Mouse (Mus musculus) intestine, embryonic 15.5 days (tissue): ENCODE measurements around the gene Rpn1. TPM values are rescaled to one million over a fixed set of nuclear protein-coding genes. Genes with fewer than 3 reads are reported as not detected.
A peak's percentile ranks its signal among the peaks of the same experiment; 100 is the strongest.

Source experiments
- ATAC-seq: fragments of 200-750 bp; cut with Nextera tagmentation; 2 replicates; pipeline ENCODE4 v1.8.0; 2017; ENCODE audit warnings: moderate TSS enrichment, moderate library complexity
- H3K27ac ChIP-seq: fragments of 300-500 bp; sonication (generic); 2 replicates; pipeline ENCODE4 v1.5.1; 2015; ENCODE audit warnings: mild to moderate bottlenecking, inconsistent platforms
- H3K27me3 ChIP-seq: fragments of 300-500 bp; sonication (generic); replicated peaks from 2 replicates; pipeline ENCODE4 v1.6.1; 2015; ENCODE audit warnings: inconsistent platforms
- H3K36me3 ChIP-seq: fragments of 300-500 bp; sonication (generic); 2 replicates; pipeline ENCODE4 v1.6.1; 2015; ENCODE audit warnings: inconsistent platforms
- H3K4me1 ChIP-seq: fragments of 300-500 bp; sonication (generic); replicated peaks from 2 replicates; pipeline ENCODE4 v1.6.1; 2015; ENCODE audit warnings: inconsistent platforms
- H3K4me2 ChIP-seq: fragments of 300-500 bp; sonication (generic); replicated peaks from 2 replicates; pipeline ENCODE4 v1.6.1; 2015; ENCODE audit warnings: mild to moderate bottlenecking, inconsistent platforms
- H3K4me3 ChIP-seq: fragments of 300-500 bp; sonication (generic); replicated peaks from 2 replicates; pipeline ENCODE4 v1.5.1; 2015; ENCODE audit warnings: inconsistent platforms
- H3K9ac ChIP-seq: fragments of 300-500 bp; sonication (generic); 2 replicates; pipeline ENCODE4 v1.6.1; 2015; ENCODE audit warnings: inconsistent platforms
- H3K9me3 ChIP-seq: fragments of 300-500 bp; sonication (generic); 2 replicates; pipeline ENCODE4 v1.6.1; 2016; ENCODE audit warnings: inconsistent platforms
- WGBS: fragments of 180-500 bp; shearing (Covaris S2); methylation state at CpG from one replicate; pipeline ENCODE4 v1.1.7; 2015; 5-methylcytosine and 5-hydroxymethylcytosine counted together
- polyA plus RNA-seq: library from polyadenylated mRNA; unstranded; fragments of >200 nt; fragmentation: Nextera tagmentation; extraction: Ambion mirVana; gene quantifications from 2 replicates; pipeline ENCODE4 v1.2.1, GENCODE M21; 2015

Gene Rpn1
- polyA plus RNA-seq, 1 experiment from 2014 or later: 425 TPM

DNA sequence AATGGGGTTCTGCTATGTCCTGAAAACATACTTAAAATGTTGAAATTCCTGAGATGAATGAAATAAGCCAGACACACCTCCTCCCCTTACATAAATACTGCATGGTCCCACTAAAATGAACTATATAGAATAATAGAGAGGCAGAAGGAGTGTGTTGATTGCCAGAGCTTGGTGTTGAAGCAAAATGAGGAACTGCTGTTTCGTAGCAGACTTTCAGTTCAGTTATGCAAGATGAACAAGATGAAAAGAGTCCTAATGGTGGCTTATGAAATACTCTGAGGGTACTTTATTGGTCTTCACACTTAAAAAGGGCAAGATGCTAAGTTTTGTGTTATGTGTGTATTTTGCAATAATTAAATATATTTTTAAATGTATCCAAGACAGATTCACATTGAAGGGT lies 15.5 kb upstream of the Rpn1 start:
- H3K4me3 ChIP-seq: no peak overlapping the region
- H3K9me3 ChIP-seq: no peaks in the 10 kb centered on the region
- no peak overlapping the region for H3K27ac ChIP-seq
- H3K4me2 ChIP-seq: no peak overlapping the region
- H3K9ac ChIP-seq: no peak overlapping the region
- 71% methylated on average over 1 of the region's 1 CpGs for WGBS
- no peaks in the 10 kb centered on the region for H3K27me3 ChIP-seq
- no peaks in the 10 kb centered on the region for H3K36me3 ChIP-seq
- ATAC-seq: no peak
- H3K4me1 ChIP-seq: no peaks in the 10 kb centered on the region

DNA sequence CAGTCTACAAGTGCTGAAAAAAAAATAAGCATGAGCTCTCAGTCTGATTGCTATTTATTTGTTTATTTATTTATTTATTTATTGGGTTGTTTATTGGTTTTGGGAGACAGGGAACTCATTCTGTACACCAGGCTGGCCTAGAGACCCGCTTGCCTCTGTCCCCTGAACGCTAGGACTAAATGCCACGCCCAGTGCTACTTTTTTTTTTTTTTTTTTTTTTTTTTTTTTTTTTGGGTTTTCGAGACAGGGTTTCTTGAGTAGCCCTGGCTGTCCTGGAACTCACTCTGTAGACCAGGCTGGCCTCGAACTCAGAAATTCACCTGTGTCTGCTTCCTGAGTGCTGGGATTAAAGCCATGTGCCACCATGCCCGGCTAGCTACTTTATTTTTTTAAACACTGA lies 13.8 kb upstream of the Rpn1 start:
- no peaks in the 10 kb centered on the region for H3K27me3 ChIP-seq
- H3K4me3 ChIP-seq: no peak overlapping the region
- H3K36me3 ChIP-seq: no peaks in the 10 kb centered on the region
- no peaks in the 10 kb centered on the region for H3K4me1 ChIP-seq
- H3K4me2 ChIP-seq: no peak overlapping the region
- 73% methylated on average over 6 of the region's 6 CpGs for WGBS
- no peak for ATAC-seq
- no peaks in the 10 kb centered on the region for H3K9me3 ChIP-seq
- no peak overlapping the region for H3K27ac ChIP-seq
- H3K9ac ChIP-seq: no peak overlapping the region

DNA sequence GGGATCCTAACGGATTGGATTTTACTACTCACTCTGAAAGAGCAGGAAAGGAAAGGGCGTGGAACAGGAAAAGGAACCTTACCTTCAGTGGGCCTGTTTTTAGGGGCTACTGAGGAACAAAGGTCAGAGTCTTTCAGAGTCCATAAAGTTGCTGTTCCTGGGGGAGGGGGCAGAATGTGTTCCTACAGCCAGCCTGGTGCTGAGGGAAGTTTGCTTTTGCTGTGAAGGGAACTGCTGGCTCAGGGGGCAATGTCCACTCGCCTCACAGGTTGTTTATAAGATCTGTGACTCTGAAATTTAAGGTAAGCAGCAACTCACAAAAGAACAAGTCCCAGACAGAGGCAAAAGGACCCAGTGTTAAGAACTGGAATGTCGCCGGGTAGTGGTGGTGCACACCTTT lies 13.1 kb upstream of the Rpn1 start:
- Histone ChIP-seq H3K4me2 (no peak overlapping the region), H3K27ac (peak overlapping the region; percentile 34), H3K9me3 (no peaks in the 10 kb centered on the region), H3K9ac (no peak overlapping the region), H3K4me3 (no peak overlapping the region), H3K36me3 (no peaks in the 10 kb centered on the region), H3K4me1 (no peaks in the 10 kb centered on the region), H3K27me3 (no peaks in the 10 kb centered on the region)
- ATAC-seq: peak; percentile 71
- 51% methylated on average over 5 of the region's 5 CpGs for WGBS

GRCm38 (mm10) chr6:88074752-88075554 lies 9.3 kb upstream of the Rpn1 start:
- peak; percentile 97 for ATAC-seq
- 3% methylated on average over 32 of the region's 32 CpGs for WGBS
- Histone ChIP-seq H3K4me2 (peak overlapping the region; percentile 76), H3K27ac (peak overlapping the region; percentile 78), H3K36me3 (no peaks in the 10 kb centered on the region), H3K9me3 (no peaks in the 10 kb centered on the region), H3K9ac (peak overlapping the region; percentile 39), H3K4me1 (0 out of 2 replicates have a peak, but pooled peaks cover 4% of the 10 kb centered on the region), H3K27me3 (no peaks in the 10 kb centered on the region), H3K4me3 (peak overlapping the region; percentile 38)

- WGBS: 56% methylated on average over 1 of the region's 1 CpGs
- Histone ChIP-seq H3K9me3 (no peaks in the 10 kb centered on the region), H3K36me3 (no peaks in the 10 kb centered on the region), H3K9ac (no peak overlapping the region), H3K27ac (no peak overlapping the region), H3K4me1 (0 out of 2 replicates have a peak, but pooled peaks cover 4% of the 10 kb centered on the region), H3K27me3 (no peaks in the 10 kb centered on the region), H3K4me2 (no peak overlapping the region), H3K4me3 (no peak overlapping the region)
- no peak for ATAC-seq
Measured at GRCm38 (mm10) chr6:88075960-88076517, 8.2 kb upstream of the Rpn1 start.

GRCm38 (mm10) chr6:88083095-88083494 lies 1.2 kb upstream of the Rpn1 start:
- Histone ChIP-seq H3K27ac (no peak overlapping the region), H3K9me3 (no peaks in the 10 kb centered on the region), H3K4me3 (no peak overlapping the region), H3K27me3 (no peaks in the 10 kb centered on the region), H3K36me3 (no peaks in the 10 kb centered on the region), H3K4me2 (no peak overlapping the region), H3K4me1 (peaks cover 17% of the 10 kb centered on the region), H3K9ac (no peak overlapping the region)
- WGBS: 84% methylated on average over 7 of the region's 7 CpGs
- no peak for ATAC-seq

DNA sequence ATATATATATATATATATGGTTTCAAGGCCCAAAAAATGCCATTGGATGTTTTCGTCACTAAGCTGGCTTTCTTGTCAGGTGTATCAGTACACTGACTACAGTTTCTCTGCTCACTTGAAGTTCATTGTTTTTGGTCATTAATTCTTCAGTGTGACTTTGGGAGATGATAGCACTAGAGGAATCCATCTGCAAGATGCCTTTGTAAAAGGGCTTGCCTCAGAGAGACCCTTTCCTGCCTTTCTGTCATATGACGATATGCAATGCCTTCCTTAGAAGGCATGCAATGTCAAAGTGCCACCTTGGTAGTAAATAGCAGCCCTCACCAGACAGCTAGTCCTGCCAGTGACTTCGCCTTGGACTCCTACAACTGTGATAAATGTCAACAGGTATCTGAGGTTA lies 610 bp upstream of the Rpn1 start:
- Histone ChIP-seq H3K4me2 (peak overlapping the region; percentile 60), H3K27ac (0 out of 2 replicates have a peak overlapping the region, but pooled peaks have one; percentile 72), H3K9me3 (no peaks in the 10 kb centered on the region), H3K4me1 (peaks cover 17% of the 10 kb centered on the region), H3K9ac (no peak overlapping the region), H3K36me3 (peaks cover 3% of the 10 kb centered on the region; the same call in 1 of the 2 replicates), H3K27me3 (no peaks in the 10 kb centered on the region), H3K4me3 (no peak overlapping the region)
- 58% methylated on average over 3 of the region's 3 CpGs for WGBS
- ATAC-seq: no peak; the same call in 1 of the 2 replicates

GRCm38 (mm10) chr6:88088971-88089370 lies 4.7 kb downstream of the Rpn1 start:
- H3K4me3 ChIP-seq: no peak overlapping the region
- peaks cover 14% of the 10 kb centered on the region for H3K4me1 ChIP-seq
- no peak overlapping the region for H3K27ac ChIP-seq
- WGBS: 80% methylated on average over 1 of the region's 1 CpGs
- ATAC-seq: no peak
- H3K9me3 ChIP-seq: no peaks in the 10 kb centered on the region
- peaks cover 29% of the 10 kb centered on the region for H3K36me3 ChIP-seq
- no peak overlapping the region for H3K9ac ChIP-seq
- no peak overlapping the region for H3K4me2 ChIP-seq
- no peaks in the 10 kb centered on the region for H3K27me3 ChIP-seq

DNA sequence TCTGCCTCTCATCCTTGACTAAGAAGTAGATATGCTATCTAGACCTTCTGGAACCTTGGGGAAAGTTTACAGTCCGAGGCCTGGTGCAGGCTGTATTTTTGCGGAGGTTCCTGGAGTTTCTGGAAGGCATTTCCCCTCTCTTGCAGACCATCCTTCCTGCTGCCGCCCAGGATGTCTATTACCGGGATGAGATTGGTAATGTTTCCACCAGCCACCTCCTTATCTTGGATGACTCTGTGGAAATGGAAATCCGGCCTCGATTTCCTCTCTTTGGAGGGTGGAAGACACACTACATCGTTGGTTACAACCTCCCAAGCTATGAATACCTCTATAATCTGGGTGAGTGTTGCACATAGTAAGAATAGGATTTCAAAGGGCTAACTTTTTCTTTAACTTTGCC lies 11.1 kb downstream of the Rpn1 start:
- H3K27ac ChIP-seq: no peak overlapping the region
- H3K9ac ChIP-seq: no peak overlapping the region
- H3K36me3 ChIP-seq: peaks cover 50% of the 10 kb centered on the region
- no peak for ATAC-seq
- no peak overlapping the region for H3K4me3 ChIP-seq
- no peaks in the 10 kb centered on the region for H3K9me3 ChIP-seq
- no peak overlapping the region for H3K4me2 ChIP-seq
- H3K4me1 ChIP-seq: no peaks in the 10 kb centered on the region
- WGBS: 85% methylated on average over 7 of the region's 7 CpGs
- H3K27me3 ChIP-seq: no peaks in the 10 kb centered on the region

- WGBS: 94% methylated on average over 6 of the region's 6 CpGs
- peaks cover 53% of the 10 kb centered on the region for H3K36me3 ChIP-seq
- H3K9ac ChIP-seq: no peak overlapping the region
- ATAC-seq: no peak
- H3K27me3 ChIP-seq: no peaks in the 10 kb centered on the region
- no peak overlapping the region for H3K27ac ChIP-seq
- no peak overlapping the region for H3K4me3 ChIP-seq
- no peak overlapping the region for H3K4me2 ChIP-seq
- no peaks in the 10 kb centered on the region for H3K9me3 ChIP-seq
- H3K4me1 ChIP-seq: peaks cover 3% of the 10 kb centered on the region; the same call in 1 of the 2 replicates
Measured at GRCm38 (mm10) chr6:88102096-88102495, 17.8 kb downstream of the Rpn1 start.

GRCm38 (mm10) chr6:88105783-88106611 lies 21.7 kb downstream of the Rpn1 start:
- ATAC-seq: peak; percentile 91
- peaks cover 3% of the 10 kb centered on the region; the same call in 1 of the 2 replicates for H3K4me1 ChIP-seq
- 0 out of 2 replicates have a peak overlapping the region, but pooled peaks have one; percentile 28 for H3K9ac ChIP-seq
- peak overlapping the region; percentile 50 for H3K4me2 ChIP-seq
- no peaks in the 10 kb centered on the region for H3K9me3 ChIP-seq
- 0 out of 2 replicates have a peak overlapping the region, but pooled peaks have one; percentile 16 for H3K4me3 ChIP-seq
- no peaks in the 10 kb centered on the region for H3K27me3 ChIP-seq
- 10% methylated on average over 32 of the region's 32 CpGs for whole genome bisulfite sequencing
- 0 out of 2 replicates have a peak overlapping the region, but pooled peaks have one; percentile 49 for H3K27ac ChIP-seq
- H3K36me3 ChIP-seq: peaks cover 27% of the 10 kb centered on the region

GRCm38 (mm10) chr6:88106612-88107123 lies 22.4 kb downstream of the Rpn1 start:
- 0 out of 2 replicates have a peak overlapping the region, but pooled peaks have one; percentile 3 for H3K9ac ChIP-seq
- WGBS: 95% methylated on average over 12 of the region's 12 CpGs
- no peak overlapping the region for H3K27ac ChIP-seq
- ATAC-seq: peak; percentile 39
- peaks cover 21% of the 10 kb centered on the region for H3K36me3 ChIP-seq
- no peaks in the 10 kb centered on the region for H3K27me3 ChIP-seq
- H3K4me2 ChIP-seq: peak overlapping the region; percentile 50
- H3K4me1 ChIP-seq: peaks cover 3% of the 10 kb centered on the region; the same call in 1 of the 2 replicates
- no peak overlapping the region for H3K4me3 ChIP-seq
- no peaks in the 10 kb centered on the region for H3K9me3 ChIP-seq
